Mouse (Mus musculus) ES-Bruce4 (cell line): ENCODE measurements around the gene Irs1. TPM values are rescaled to one million over a fixed set of nuclear protein-coding genes. Genes with fewer than 3 reads are reported as not detected.

ENCODE experiments used
- H3K27ac ChIP-seq: 2 replicates; pipeline ENCODE4 v1.5.1; 2012; ENCODE audit warnings: low read length, inconsistent platforms; ENCODE audit not compliant: insufficient read depth
- H3K27me3 ChIP-seq: 2 replicates; pipeline ENCODE4 v1.6.1; 2012; ENCODE audit warnings: mild to moderate bottlenecking, low read length, inconsistent platforms; ENCODE audit not compliant: control insufficient read depth, poor library complexity, insufficient read depth, severe bottlenecking
- H3K36me3 ChIP-seq: 2 replicates; pipeline ENCODE4 v1.6.1; 2012; ENCODE audit warnings: inconsistent platforms, mild to moderate bottlenecking, low read length, moderate library complexity; ENCODE audit not compliant: control insufficient read depth, poor library complexity, insufficient read depth, severe bottlenecking
- H3K4me1 ChIP-seq: one replicate; pipeline ENCODE4 v1.8.1; 2011; ENCODE audit warnings: low read length; ENCODE audit not compliant: control insufficient read depth, insufficient read depth
- H3K4me3 ChIP-seq: 2 replicates; pipeline ENCODE4 v1.5.1; 2011; ENCODE audit warnings: low read depth, mild to moderate bottlenecking, low read length
- H3K9ac ChIP-seq: 2 replicates; pipeline ENCODE4 v1.6.1; 2012; ENCODE audit warnings: low read depth, mild to moderate bottlenecking, inconsistent platforms; ENCODE audit not compliant: poor library complexity, severe bottlenecking
- H3K9me3 ChIP-seq: replicated peaks from 2 replicates; pipeline ENCODE4 v1.6.1; 2012; ENCODE audit warnings: mild to moderate bottlenecking, low read length, inconsistent platforms; ENCODE audit not compliant: control insufficient read depth, poor library complexity, insufficient read depth, severe bottlenecking
- CTCF ChIP-seq: IDR thresholded peaks from one replicate; pipeline ENCODE4 v1.8.1; 2011; ENCODE audit warnings: low read depth, low read length
- EP300 ChIP-seq: IDR thresholded peaks from 2 replicates; pipeline ENCODE4 v1.6.1; 2011; ENCODE audit warnings: low read depth, low read length; ENCODE audit not compliant: insufficient read depth
- POLR2A ChIP-seq: IDR thresholded peaks from one replicate; pipeline ENCODE4 v1.8.1; 2011; ENCODE audit warnings: low read length; ENCODE audit not compliant: insufficient read depth
- polyA plus RNA-seq: library from polyadenylated mRNA; stranded (reverse); fragments of >200 nt; gene quantifications from 2 replicates; pipeline ENCODE4 v1.2.4, GENCODE M21; 2011; ENCODE audit warnings: low read depth; ENCODE audit not compliant: missing spikeins, insufficient read depth, insufficient read length

The Irs1 gene
- polyA plus RNA-seq, 1 experiment: 15.3 TPM

DNA sequence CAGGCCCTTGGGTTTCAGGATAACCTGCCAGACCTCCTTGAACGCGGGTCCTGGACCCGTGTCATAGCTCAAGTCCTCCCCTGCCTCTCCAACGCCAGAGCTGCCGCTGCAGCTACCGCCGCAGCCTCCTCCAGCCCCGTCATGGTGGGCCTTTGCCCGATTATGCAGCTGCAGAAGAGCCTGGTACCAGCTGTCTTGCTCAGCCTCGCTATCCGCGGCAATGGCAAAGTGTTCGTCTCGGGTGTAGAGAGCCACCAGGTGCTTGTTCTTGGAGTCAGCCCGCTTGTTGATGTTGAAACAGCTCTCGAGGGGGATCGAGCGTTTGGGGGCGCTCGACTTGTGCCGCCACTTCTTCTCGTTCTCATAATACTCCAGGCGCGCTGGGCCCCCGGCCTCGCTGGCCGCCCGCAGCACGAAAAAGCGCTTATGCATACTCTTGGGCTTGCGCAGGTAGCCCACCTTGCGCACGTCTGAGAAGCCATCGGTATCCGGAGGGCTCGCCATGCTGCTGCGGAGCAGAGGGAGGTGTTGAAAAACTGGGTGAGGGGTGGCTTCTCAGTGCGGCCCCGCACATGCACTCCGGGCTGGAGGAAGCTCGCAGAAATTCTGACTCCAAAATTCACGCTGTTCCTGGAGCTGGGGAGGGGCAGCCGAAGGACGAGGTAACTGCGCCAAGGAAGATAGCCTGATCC is 1.1 kb downstream of the Irs1 start:
- H3K4me3 ChIP-seq: peak overlapping the region; percentile 88
- H3K27me3 ChIP-seq: no peaks in the 10 kb centered on the region
- peak overlapping the region; percentile 77 for H3K9ac ChIP-seq
- TF ChIP-seq EP300: no peak
- peak; percentile 27 for TF ChIP-seq CTCF
- TF ChIP-seq POLR2A: no peak
- H3K9me3 ChIP-seq: no peaks in the 10 kb centered on the region
- no peaks in the 10 kb centered on the region for H3K36me3 ChIP-seq
- H3K4me1 ChIP-seq: no peaks in the 10 kb centered on the region
- no peak overlapping the region for H3K27ac ChIP-seq

GRCm38 (mm10) chr1:82289116-82289989 is 1.9 kb downstream of the Irs1 start:
- H3K9me3 ChIP-seq: no peaks in the 10 kb centered on the region
- no peak overlapping the region for H3K27ac ChIP-seq
- no peaks in the 10 kb centered on the region for H3K4me1 ChIP-seq
- peak overlapping the region; percentile 88 for H3K4me3 ChIP-seq
- TF ChIP-seq EP300 (no peak), CTCF (no peak)
- H3K36me3 ChIP-seq: no peaks in the 10 kb centered on the region
- H3K9ac ChIP-seq: peak overlapping the region; percentile 77
- no peaks in the 10 kb centered on the region for H3K27me3 ChIP-seq

- Histone ChIP-seq H3K9me3 (no peaks in the 10 kb centered on the region), H3K4me1 (no peaks in the 10 kb centered on the region), H3K27ac (no peak overlapping the region), H3K4me3 (no peak overlapping the region), H3K27me3 (no peaks in the 10 kb centered on the region), H3K36me3 (no peaks in the 10 kb centered on the region), H3K9ac (no peak overlapping the region)
- no peak for TF ChIP-seq EP300
- no peak for TF ChIP-seq CTCF
Observed at GRCm38 (mm10) chr1:82288421-82288990, 2.7 kb downstream of the Irs1 start.

GRCm38 (mm10) chr1:82287776-82288325 is 3.4 kb downstream of the Irs1 start:
- Histone ChIP-seq H3K9ac (no peak overlapping the region), H3K27me3 (no peaks in the 10 kb centered on the region), H3K9me3 (no peaks in the 10 kb centered on the region), H3K36me3 (no peaks in the 10 kb centered on the region), H3K4me1 (peaks cover under 1% of the 10 kb centered on the region), H3K27ac (no peak overlapping the region), H3K4me3 (no peak overlapping the region)
- TF ChIP-seq POLR2A: no peak
- no peak for TF ChIP-seq CTCF
- no peak for TF ChIP-seq EP300

GRCm38 (mm10) chr1:82287052-82287775 is 4.0 kb downstream of the Irs1 start:
- Histone ChIP-seq H3K4me3 (0 out of 2 replicates have a peak overlapping the region, but pooled peaks have one; percentile 10), H3K4me1 (peaks cover 1% of the 10 kb centered on the region), H3K9me3 (no peaks in the 10 kb centered on the region), H3K36me3 (no peaks in the 10 kb centered on the region), H3K27ac (no peak overlapping the region), H3K9ac (no peak overlapping the region), H3K27me3 (no peaks in the 10 kb centered on the region)
- no peak for TF ChIP-seq EP300
- no peak for TF ChIP-seq CTCF
- no peak for TF ChIP-seq POLR2A
